Mouse (Mus musculus) MEL (cell line): ENCODE data around the gene Hcls1.

ENCODE experiments used
- CHD1 ChIP-seq: IDR thresholded peaks from 2 replicates; pipeline ENCODE4 v1.6.1; 2012; ENCODE audit warnings: low read depth, mild to moderate bottlenecking, inconsistent platforms, low read length, improper control_type of control experiment
- CTCF ChIP-seq, 3 experiments: IDR thresholded peaks in 2 of 3; conservative IDR thresholded peaks in 1 of 3; 2 replicates each; pipeline ENCODE4 v1.5.1; 2011 to 2012; ENCODE audit warnings: low read length in 3 of 3, low read depth in 2 of 3, mild to moderate bottlenecking in 2 of 3, improper control_type of control experiment in 1 of 3, inconsistent platforms in 1 of 3, mixed read lengths in 1 of 3, moderate library complexity in 1 of 3; ENCODE audit not compliant: control insufficient read depth in 1 of 3, insufficient read depth in 1 of 3, poor library complexity in 1 of 3, severe bottlenecking in 1 of 3
- EP300 ChIP-seq, 2 experiments: IDR thresholded peaks; 2 replicates each; pipeline ENCODE4 v1.6.1; 2011; ENCODE audit warnings: improper control_type of control experiment in 2 of 2, low read length in 2 of 2, low read depth in 1 of 2, mild to moderate bottlenecking in 1 of 2
- GATA1 ChIP-seq: IDR thresholded peaks from 2 replicates; pipeline ENCODE4 v1.6.1; 2011; ENCODE audit warnings: low read depth, low read length, improper control_type of control experiment
- HCFC1 ChIP-seq: IDR thresholded peaks from 2 replicates; pipeline ENCODE4 v1.6.1; 2012; ENCODE audit warnings: low read depth, mild to moderate bottlenecking, inconsistent platforms, low read length, improper control_type of control experiment, moderate library complexity
- MAFK ChIP-seq: IDR thresholded peaks from 2 replicates; pipeline ENCODE4 v1.6.1; 2011; ENCODE audit warnings: low read depth, mild to moderate bottlenecking, low read length, improper control_type of control experiment, borderline replicate concordance
- MEF2A ChIP-seq: IDR thresholded peaks from 2 replicates; pipeline ENCODE4 v1.6.1; 2014; ENCODE audit warnings: low read depth, mild to moderate bottlenecking, inconsistent platforms, low read length, improper control_type of control experiment; ENCODE audit not compliant: poor library complexity, insufficient replicate concordance, severe bottlenecking; ENCODE audit errors: extremely low read depth
- MXI1 ChIP-seq: IDR thresholded peaks from 2 replicates; pipeline ENCODE4 v1.6.1; 2011; ENCODE audit warnings: mild to moderate bottlenecking, low read depth, low read length, improper control_type of control experiment
- POLR2A ChIP-seq, 2 experiments: IDR thresholded peaks; 2 replicates each; pipeline ENCODE4 v1.6.1; 2011 to 2012; ENCODE audit warnings: low read length in 2 of 2, mild to moderate bottlenecking in 2 of 2, control low read depth in 1 of 2, improper control_type of control experiment in 1 of 2, low read depth in 1 of 2, moderate library complexity in 1 of 2; ENCODE audit not compliant: control insufficient read depth in 1 of 2, insufficient read depth in 1 of 2, poor library complexity in 1 of 2
- POLR2AphosphoS2 ChIP-seq: IDR thresholded peaks from 2 replicates; pipeline ENCODE4 v1.6.1; 2011; ENCODE audit warnings: low read length, improper control_type of control experiment
- SIN3A ChIP-seq: IDR thresholded peaks from 2 replicates; pipeline ENCODE4 v1.6.1; 2012; ENCODE audit warnings: low read length, improper control_type of control experiment, inconsistent platforms
- TAL1 ChIP-seq: IDR thresholded peaks from 2 replicates; pipeline ENCODE4 v1.6.1; 2012; ENCODE audit warnings: mild to moderate bottlenecking, inconsistent platforms, low read length, moderate library complexity, mixed read lengths
- TBP ChIP-seq: IDR thresholded peaks from 2 replicates; pipeline ENCODE4 v1.8.0; 2011; ENCODE audit warnings: low read depth, low read length, improper control_type of control experiment
- ZNF384 ChIP-seq: IDR thresholded peaks from 2 replicates; pipeline ENCODE4 v1.6.1; 2012; ENCODE audit warnings: low read depth, mild to moderate bottlenecking, inconsistent platforms, low read length, improper control_type of control experiment

- TF ChIP-seq HCFC1 = no peak
- TF ChIP-seq POLR2A (IDR thresholded peaks at IDR 0.05; ENCODE audit: control insufficient read depth in 1 of 2, insufficient read depth in 1 of 2, low read depth in 1 of 2, low read length in 2 of 2, poor library complexity in 1 of 2) = no peak
- TF ChIP-seq CTCF (IDR thresholded peaks at IDR 0.05 in 2 of 3, conservative IDR thresholded peaks at IDR 0.05 in 1 of 3; ENCODE audit: control insufficient read depth in 1 of 3, insufficient read depth in 1 of 3, low read depth in 2 of 3, low read length in 3 of 3, poor library complexity in 1 of 3, severe bottlenecking in 1 of 3) = no peak
- TF ChIP-seq MXI1 = no peak
- no peak for TF ChIP-seq POLR2AphosphoS2
- no peak for TF ChIP-seq SIN3A
- TF ChIP-seq TAL1 = no peak
- no peak for TF ChIP-seq MAFK
- TF ChIP-seq GATA1 = no peak
- no peak for TF ChIP-seq TBP
- TF ChIP-seq CHD1 = no peak
- TF ChIP-seq EP300 (IDR thresholded peaks at IDR 0.05; ENCODE audit: low read depth in 1 of 2, low read length in 2 of 2) = no peak
- TF ChIP-seq ZNF384 = no peak
- TF ChIP-seq MEF2A = no peak
These were observed 8.8 kb downstream of the Hcls1 start for GRCm38 (mm10) chr16:36943591-36943990.
